Mouse (Mus musculus) forebrain, embryonic 16.5 days (tissue): ENCODE data around the gene Scgb1c1. TPM values are rescaled to one million over a fixed set of nuclear protein-coding genes. Genes with fewer than 3 reads are reported as not detected.

Source experiments
- ATAC-seq: fragments of 200-750 bp; cut with Nextera tagmentation; 2 replicates; pipeline ENCODE4 v1.8.0; 2017; ENCODE audit warnings: mild to moderate bottlenecking, moderate library complexity
- H3K27ac ChIP-seq: fragments of 300-500 bp; sonication (generic); 2 replicates; pipeline ENCODE4 v1.5.1; 2014; ENCODE audit warnings: low read length, control low read depth
- H3K27me3 ChIP-seq: fragments of 300-500 bp; sonication (generic); replicated peaks from 2 replicates; pipeline ENCODE4 v1.6.1; 2014; ENCODE audit warnings: low read length; ENCODE audit not compliant: control insufficient read depth, insufficient read depth
- H3K36me3 ChIP-seq: fragments of 300-500 bp; sonication (generic); 2 replicates; pipeline ENCODE4 v1.6.1; 2014; ENCODE audit not compliant: control insufficient read depth, insufficient read depth
- H3K4me1 ChIP-seq: fragments of 300-500 bp; sonication (generic); replicated peaks from 2 replicates; pipeline ENCODE4 v1.6.1; 2014; ENCODE audit warnings: low read length; ENCODE audit not compliant: control insufficient read depth, insufficient read depth
- H3K4me2 ChIP-seq: fragments of 300-500 bp; sonication (generic); 2 replicates; pipeline ENCODE4 v1.6.1; 2014; ENCODE audit warnings: mild to moderate bottlenecking, low read length, control low read depth
- H3K4me3 ChIP-seq: fragments of 300-500 bp; sonication (generic); replicated peaks from 2 replicates; pipeline ENCODE4 v1.5.1; 2014; ENCODE audit warnings: mild to moderate bottlenecking, low read length, control low read depth
- H3K9ac ChIP-seq: fragments of 300-500 bp; sonication (generic); replicated peaks from 2 replicates; pipeline ENCODE4 v1.6.1; 2014; ENCODE audit warnings: low read depth, low read length, control low read depth
- H3K9me3 ChIP-seq: fragments of 300-500 bp; sonication (generic); 2 replicates; pipeline ENCODE4 v1.6.1; 2016; ENCODE audit warnings: low read length; ENCODE audit not compliant: control insufficient read depth
- WGBS: fragments of 180-500 bp; shearing (Covaris S2); extraction: QIAGEN DNeasy Blood & Tissue Kit; methylation state at CpG from one replicate; pipeline ENCODE4 v1.1.7; 2014; 5-methylcytosine and 5-hydroxymethylcytosine counted together
- polyA plus RNA-seq: library from polyadenylated mRNA; unstranded; fragments of >200 nt; fragmentation: Nextera tagmentation; extraction: Ambion mirVana; gene quantifications from 2 replicates; pipeline ENCODE4 v1.2.1, GENCODE M21; 2015

Gene Scgb1c1
- polyA plus RNA-seq: 1.7 TPM in 1 of 2 replicates, not detected in the other

GRCm38 (mm10) chr7:140844905-140845665, at the start of gene Scgb1c1:
Gene Scgb1c1 (plus strand): TSS chr7:140845547.
- H3K36me3 ChIP-seq: no peaks in the 10 kb centered on the region
- H3K4me3 ChIP-seq: no peak within 1 kb of the TSS
- H3K4me2 ChIP-seq: no peak within 1 kb of the TSS
- H3K9me3 ChIP-seq: no peaks in the 10 kb centered on the region
- H3K4me1 ChIP-seq: 0 out of 2 replicates have a peak, but pooled peaks cover 4% of the 10 kb centered on the region
- WGBS: 25% methylated on average over 14 of the region's 14 CpGs
- no peak within 1 kb of the TSS for H3K9ac ChIP-seq
- no peaks in the 10 kb centered on the region; the same call in 1 of the 2 replicates for H3K27me3 ChIP-seq
- ATAC-seq: peak; percentile 88
- no peak within 1 kb of the TSS for H3K27ac ChIP-seq

GRCm38 (mm10) chr7:140797619-140798018, 47.7 kb upstream of the Scgb1c1 start:
- 87% methylated on average over 3 of the region's 3 CpGs for WGBS
- Histone ChIP-seq H3K27ac (no peak overlapping the region), H3K36me3 (no peaks in the 10 kb centered on the region), H3K9ac (no peak overlapping the region), H3K4me2 (no peak overlapping the region), H3K9me3 (no peaks in the 10 kb centered on the region), H3K27me3 (no peaks in the 10 kb centered on the region), H3K4me1 (no peaks in the 10 kb centered on the region), H3K4me3 (no peak overlapping the region)
- no peak for ATAC-seq

- Histone ChIP-seq H3K9me3 (no peaks in the 10 kb centered on the region), H3K36me3 (no peaks in the 10 kb centered on the region), H3K4me1 (no peaks in the 10 kb centered on the region), H3K4me2 (no peak overlapping the region), H3K9ac (no peak overlapping the region), H3K27ac (no peak overlapping the region), H3K27me3 (no peaks in the 10 kb centered on the region), H3K4me3 (no peak overlapping the region)
- 61% methylated on average over 2 of the region's 2 CpGs for WGBS
- no peak for ATAC-seq
These were observed 47.1 kb upstream of the Scgb1c1 start for GRCm38 (mm10) chr7:140798212-140798611.

GRCm38 (mm10) chr7:140802629-140803028, 42.7 kb upstream of the Scgb1c1 start:
- no peaks in the 10 kb centered on the region for H3K36me3 ChIP-seq
- H3K9ac ChIP-seq: no peak overlapping the region
- no peaks in the 10 kb centered on the region for H3K27me3 ChIP-seq
- H3K4me2 ChIP-seq: no peak overlapping the region
- H3K9me3 ChIP-seq: no peaks in the 10 kb centered on the region
- no peak for ATAC-seq
- H3K27ac ChIP-seq: no peak overlapping the region
- H3K4me1 ChIP-seq: no peaks in the 10 kb centered on the region
- H3K4me3 ChIP-seq: no peak overlapping the region
- WGBS: 65% methylated on average over 6 of the region's 6 CpGs

- no peak overlapping the region for H3K4me2 ChIP-seq
- H3K4me1 ChIP-seq: no peaks in the 10 kb centered on the region
- H3K27ac ChIP-seq: no peak overlapping the region
- no peaks in the 10 kb centered on the region for H3K27me3 ChIP-seq
- no peak overlapping the region for H3K4me3 ChIP-seq
- no peaks in the 10 kb centered on the region for H3K36me3 ChIP-seq
- no peaks in the 10 kb centered on the region for H3K9me3 ChIP-seq
- H3K9ac ChIP-seq: no peak overlapping the region
- WGBS: 18% methylated on average over 1 of the region's 1 CpGs
- ATAC-seq: no peak
These were observed 39.6 kb upstream of the Scgb1c1 start for GRCm38 (mm10) chr7:140805704-140806103.

- Histone ChIP-seq H3K36me3 (peaks cover 7% of the 10 kb centered on the region; the same call in 1 of the 2 replicates), H3K9ac (no peak overlapping the region), H3K4me1 (no peaks in the 10 kb centered on the region), H3K4me3 (no peak overlapping the region), H3K27me3 (no peaks in the 10 kb centered on the region), H3K4me2 (no peak overlapping the region), H3K27ac (no peak overlapping the region), H3K9me3 (no peaks in the 10 kb centered on the region)
- WGBS: 94% methylated on average over 6 of the region's 6 CpGs
- ATAC-seq: no peak
These were observed 34.9 kb upstream of the Scgb1c1 start for GRCm38 (mm10) chr7:140810496-140810895.

- no peaks in the 10 kb centered on the region for H3K4me1 ChIP-seq
- no peak overlapping the region for H3K4me2 ChIP-seq
- H3K9ac ChIP-seq: no peak overlapping the region
- no peak for ATAC-seq
- 79% methylated on average over 13 of the region's 13 CpGs for WGBS
- H3K27me3 ChIP-seq: no peaks in the 10 kb centered on the region
- H3K9me3 ChIP-seq: no peaks in the 10 kb centered on the region
- peaks cover 7% of the 10 kb centered on the region; the same call in 1 of the 2 replicates for H3K36me3 ChIP-seq
- no peak overlapping the region for H3K4me3 ChIP-seq
- H3K27ac ChIP-seq: no peak overlapping the region
These were observed 33.6 kb upstream of the Scgb1c1 start for GRCm38 (mm10) chr7:140811714-140812113.

- Histone ChIP-seq H3K36me3 (peaks cover 7% of the 10 kb centered on the region; the same call in 1 of the 2 replicates), H3K4me2 (no peak overlapping the region), H3K4me1 (no peaks in the 10 kb centered on the region), H3K4me3 (no peak overlapping the region), H3K27ac (no peak overlapping the region), H3K9ac (no peak overlapping the region), H3K9me3 (no peaks in the 10 kb centered on the region), H3K27me3 (no peaks in the 10 kb centered on the region)
- whole genome bisulfite sequencing: 95% methylated on average over 12 of the region's 12 CpGs
- no peak for ATAC-seq
These were observed 32.5 kb upstream of the Scgb1c1 start for GRCm38 (mm10) chr7:140812850-140813249.

- no peak overlapping the region for H3K4me3 ChIP-seq
- no peaks in the 10 kb centered on the region for H3K9me3 ChIP-seq
- no peak for ATAC-seq
- H3K9ac ChIP-seq: no peak overlapping the region
- no peaks in the 10 kb centered on the region for H3K36me3 ChIP-seq
- H3K27ac ChIP-seq: no peak overlapping the region
- 56% methylated on average over 4 of the region's 4 CpGs for WGBS
- no peak overlapping the region for H3K4me2 ChIP-seq
- peaks cover 4% of the 10 kb centered on the region; the same call in 1 of the 2 replicates for H3K27me3 ChIP-seq
- H3K4me1 ChIP-seq: peaks cover 10% of the 10 kb centered on the region
These were observed 25.2 kb upstream of the Scgb1c1 start for GRCm38 (mm10) chr7:140820173-140820572.
